Mouse (Mus musculus) thymus, adult 2 months (tissue): ENCODE results near the gene Retnla. TPM values are rescaled to one million over a fixed set of nuclear protein-coding genes. Genes with fewer than 3 reads are reported as not detected.

ENCODE experiments used
- DNase-seq: peaks from one replicate; pipeline ENCODE4 v3.0.0; 2021
- H3K27ac ChIP-seq: fragments of 200-500 bp; 2 replicates; pipeline ENCODE4 v1.5.1; 2012; ENCODE audit warnings: low read length, control low read depth; ENCODE audit not compliant: control insufficient read depth, insufficient read depth
- H3K27me3 ChIP-seq: fragments of 200-500 bp; 2 replicates; pipeline ENCODE4 v1.6.1; 2012; ENCODE audit warnings: mild to moderate bottlenecking, low read length, moderate library complexity, mixed read lengths; ENCODE audit not compliant: control insufficient read depth, insufficient read depth
- H3K36me3 ChIP-seq: fragments of 200-500 bp; 2 replicates; pipeline ENCODE4 v1.6.1; 2012; ENCODE audit warnings: mild to moderate bottlenecking, low read length, moderate library complexity; ENCODE audit not compliant: control insufficient read depth, insufficient read depth
- H3K4me1 ChIP-seq: fragments of 200-500 bp; replicated peaks from 2 replicates; pipeline ENCODE4 v1.6.1; 2012; ENCODE audit warnings: low read length; ENCODE audit not compliant: control insufficient read depth, insufficient read depth
- H3K4me3 ChIP-seq: fragments of 200-500 bp; 2 replicates; pipeline ENCODE4 v1.5.1; 2012; ENCODE audit warnings: mild to moderate bottlenecking, low read length, control low read depth, moderate library complexity; ENCODE audit not compliant: control insufficient read depth, insufficient read depth
- CTCF ChIP-seq: fragments of 200-500 bp; IDR thresholded peaks from 2 replicates; pipeline ENCODE4 v1.5.1; 2012; ENCODE audit warnings: mild to moderate bottlenecking, control low read depth, low read length, moderate library complexity, borderline replicate concordance; ENCODE audit not compliant: control insufficient read depth, poor library complexity, insufficient read depth; ENCODE audit errors: extremely low read depth
- POLR2A ChIP-seq: fragments of 200-500 bp; IDR thresholded peaks from 2 replicates; pipeline ENCODE4 v1.6.1; 2012; ENCODE audit warnings: mild to moderate bottlenecking, low read length, control low read depth, moderate library complexity; ENCODE audit not compliant: control insufficient read depth, poor library complexity, insufficient read depth; ENCODE audit errors: extremely low read depth
- WGBS: fragments of 180-500 bp; shearing (Covaris S2); methylation state at CpG from one replicate; pipeline ENCODE4 v1.1.7; 2018; 5-methylcytosine and 5-hydroxymethylcytosine counted together
- polyA plus RNA-seq: library from polyadenylated mRNA; depleted of rRNA; stranded (reverse); fragments of >200 nt; gene quantifications from 2 replicates; pipeline ENCODE4 v1.2.3, GENCODE M21; 2012; rRNA removed

The Retnla gene
- polyA plus RNA-seq, 1 experiment: 56.9 TPM

DNA sequence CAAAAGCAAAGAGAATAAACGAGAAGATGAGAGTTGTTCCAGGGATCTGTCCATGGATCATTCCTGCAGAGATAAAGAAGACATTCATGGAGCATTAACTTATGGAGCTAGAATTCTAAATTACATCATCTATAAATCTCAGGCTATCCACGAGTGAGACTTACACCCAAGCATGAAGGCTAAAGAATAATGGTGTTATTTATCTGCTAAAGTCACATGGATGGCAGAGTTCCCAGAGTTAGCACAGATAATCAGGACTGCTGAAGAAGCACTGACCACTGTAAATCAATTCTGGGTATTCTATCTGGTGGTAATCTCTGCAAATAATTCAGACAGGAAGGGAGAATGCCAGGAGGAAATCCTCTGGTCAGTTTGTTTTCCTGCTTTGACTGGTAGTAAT, 48.4 kb downstream of the Retnla start:
- no peaks in the 10 kb centered on the region for H3K36me3 ChIP-seq
- H3K4me1 ChIP-seq: no peaks in the 10 kb centered on the region
- WGBS: 83% methylated on average over 2 of the region's 2 CpGs
- no peak overlapping the region for H3K4me3 ChIP-seq
- no peak for DNase-seq
- TF ChIP-seq CTCF: no peak
- TF ChIP-seq POLR2A: no peak
- H3K27me3 ChIP-seq: no peaks in the 10 kb centered on the region
- H3K27ac ChIP-seq: no peak overlapping the region

Other genes with a start within 250 kb of the Retnla start
- gene Trat1, start 70.5 kb upstream of the Retnla start, polyA plus RNA-seq: 25.5 and 34.4 TPM in 2 replicates
- gene Retnlb, start 25.7 kb upstream of the Retnla start, polyA plus RNA-seq: 0.36 and 0.43 TPM in 2 replicates
- 1.8 and 4.0 TPM in 2 replicates for gene Retnlg, start 30.1 kb downstream of the Retnla start, polyA plus RNA-seq
- gene Dzip3, start 151.6 kb downstream of the Retnla start, polyA plus RNA-seq: 4.4 and 5.7 TPM in 2 replicates
- 16.7 and 19.2 TPM in 2 replicates for gene Cip2a, start 151.6 kb downstream of the Retnla start, polyA plus RNA-seq
- 0.01 and 0.04 TPM in 2 replicates for gene Myh15, start 214.9 kb downstream of the Retnla start, polyA plus RNA-seq